Mouse (Mus musculus) skeletal muscle tissue, adult 2 months (tissue): ENCODE measurements at regions not wholly inside any gene's neighbourhood (a gene's known extent, or its start where the extent isn't known, plus 50 kb on each side); places are given as distances from the start of the nearest gene placed in this dataset.

Experiments used
- DNase-seq: peaks from one replicate; pipeline ENCODE4 v3.0.0-alpha.2; 2012; ENCODE audit warnings: low read depth, low spot score

DNA sequence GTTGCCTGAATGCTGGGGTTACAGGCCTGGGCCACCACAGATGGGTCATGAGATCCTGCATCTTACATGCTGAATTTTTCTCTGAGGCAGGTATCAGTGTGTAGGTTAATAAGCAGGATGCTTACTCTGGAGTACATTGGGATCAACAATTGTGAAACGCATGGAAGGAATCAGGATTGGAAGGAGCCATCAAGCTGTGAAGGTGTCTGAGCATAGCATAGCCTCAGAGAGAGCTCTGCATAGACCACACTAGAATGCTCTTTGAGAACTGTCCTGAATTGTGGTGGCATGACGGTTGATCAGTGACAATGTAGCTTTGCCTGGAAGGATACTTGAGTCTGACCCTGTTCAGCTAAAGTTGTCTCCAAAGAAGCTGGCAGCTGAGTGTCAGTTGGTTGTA lies 1245.7 kb upstream of the A1bg start:
- no peak for DNase-seq

DNA sequence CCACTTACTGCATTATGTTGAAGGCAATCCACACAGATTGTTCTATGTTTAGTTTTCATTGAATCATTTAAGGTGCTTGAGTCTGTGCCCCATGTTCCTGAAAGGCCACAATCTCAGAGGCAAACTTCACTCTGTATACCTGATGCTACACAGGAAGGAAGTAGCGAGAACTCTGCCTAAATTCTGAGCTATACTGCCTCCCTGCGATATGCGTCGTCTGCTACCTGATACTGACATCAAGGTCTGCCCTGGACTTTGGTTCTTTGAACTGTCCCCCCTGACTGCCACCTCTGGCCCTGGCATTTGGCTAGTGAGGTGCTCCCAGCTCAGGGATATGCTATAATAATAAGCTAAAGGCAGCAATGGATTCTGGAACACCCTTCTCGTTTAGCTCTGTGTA lies 1244.0 kb upstream of the A1bg start:
- no peak for DNase-seq

DNA sequence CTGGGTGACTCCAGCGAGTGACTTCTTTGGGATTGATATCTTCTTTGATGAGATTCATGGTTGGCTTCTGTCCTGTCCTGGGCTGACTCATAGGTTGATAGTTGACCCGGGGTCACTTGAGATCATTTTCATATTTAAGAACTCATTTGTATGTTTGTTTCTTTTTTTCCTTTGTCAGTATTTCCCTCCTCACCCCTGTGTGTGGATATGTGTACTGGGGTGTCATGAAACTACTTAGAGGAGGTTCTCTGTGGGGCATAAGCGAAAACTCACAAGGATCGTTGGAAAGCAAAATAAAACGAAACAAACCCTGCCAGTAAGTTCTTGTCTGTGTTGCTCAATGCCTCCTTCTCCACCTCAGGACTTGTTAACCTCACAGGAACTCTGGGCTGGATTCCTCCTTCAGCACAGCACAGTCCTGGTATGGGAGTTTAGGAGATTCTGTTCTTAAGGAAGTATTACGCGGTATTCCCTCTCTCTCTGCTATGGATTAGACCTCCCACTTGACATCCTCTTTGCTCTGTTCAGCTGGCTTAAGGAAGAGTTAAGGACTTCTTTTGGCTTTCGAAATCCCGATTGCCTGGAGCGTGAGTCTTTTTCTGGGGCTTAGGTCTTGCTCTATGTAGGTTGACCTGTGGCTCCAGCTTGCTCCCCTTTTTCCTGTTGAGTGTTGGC lies 1243.2 kb upstream of the A1bg start:
- DNase-seq, result peak; percentile 54

DNA sequence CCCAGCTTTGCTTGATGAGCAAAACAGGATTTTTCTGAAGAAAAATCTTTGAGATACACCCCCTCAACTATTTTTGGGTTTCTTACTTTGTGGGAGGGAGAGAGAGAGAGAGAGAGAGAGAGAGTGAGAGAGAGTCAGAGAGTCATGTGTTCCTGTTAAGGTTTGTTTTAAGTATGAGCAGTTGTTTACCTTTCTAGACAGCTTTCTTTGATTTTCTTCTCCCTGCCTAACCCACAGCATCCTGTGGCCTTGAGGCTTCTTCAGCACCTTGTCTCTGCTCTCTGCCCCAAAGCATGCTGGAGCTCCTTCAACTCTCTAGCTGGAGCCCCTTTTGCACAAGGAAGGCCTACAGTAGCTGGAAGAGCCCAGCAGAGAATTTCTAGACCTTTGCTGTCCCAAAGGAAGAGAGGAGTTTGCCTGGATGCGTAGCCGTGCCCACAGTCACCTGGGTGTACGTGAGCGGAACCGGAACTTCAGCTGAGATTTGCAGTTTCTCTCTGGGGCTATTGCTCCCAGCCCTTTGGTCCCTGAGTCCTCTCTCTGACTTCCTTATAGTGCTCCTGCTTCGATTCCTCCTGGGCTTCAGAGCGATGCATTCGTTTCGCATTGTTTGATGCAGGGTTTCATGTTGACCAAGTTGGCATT lies 1242.1 kb upstream of the A1bg start:
- DNase-seq, result no peak

DNA sequence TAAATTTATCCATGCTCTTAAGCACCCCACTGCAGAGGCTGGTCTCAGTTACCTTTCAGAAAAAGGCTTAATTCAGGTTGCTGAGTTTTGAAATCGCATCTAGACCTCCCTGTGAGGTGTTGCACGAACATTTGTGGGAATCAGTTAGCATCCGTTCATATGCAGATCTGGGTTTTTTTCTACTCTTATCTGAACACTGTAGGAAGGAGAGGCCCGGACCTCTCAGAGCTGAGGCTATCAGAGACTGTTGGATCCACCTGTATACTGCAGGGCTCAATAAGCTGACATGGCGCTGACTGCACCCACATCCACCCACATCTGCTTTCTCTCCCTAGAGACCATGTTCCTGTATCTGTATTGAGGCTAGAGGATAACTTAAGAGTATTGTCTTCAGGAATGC lies 1240.4 kb upstream of the A1bg start:
- no peak for DNase-seq

DNA sequence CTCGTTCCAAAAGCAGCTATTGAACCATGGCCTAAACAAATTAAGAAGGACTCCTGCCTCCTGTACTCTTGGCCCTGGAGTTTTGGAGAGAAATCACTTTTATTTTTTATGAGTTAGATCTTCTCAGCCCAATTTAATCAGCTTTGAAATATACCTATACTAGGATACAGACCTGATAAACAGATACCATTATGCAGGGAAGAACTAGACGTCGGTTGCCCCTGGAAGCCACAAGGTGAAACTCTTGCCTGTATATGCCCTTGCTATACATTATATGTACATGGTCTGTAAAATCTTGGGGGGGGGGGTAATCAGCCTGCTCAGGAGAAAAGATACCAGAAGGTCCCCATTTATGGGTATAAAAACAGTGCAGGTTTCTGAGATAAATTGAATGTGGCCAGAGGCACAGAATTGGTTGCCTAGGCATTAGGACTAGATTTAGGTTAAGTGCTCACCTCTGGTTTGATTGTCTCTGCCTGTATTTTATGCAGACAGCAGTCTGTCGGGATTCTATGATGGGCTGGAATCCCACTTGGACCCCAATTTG lies 1239.9 kb upstream of the A1bg start:
- DNase-seq, result no peak

DNA sequence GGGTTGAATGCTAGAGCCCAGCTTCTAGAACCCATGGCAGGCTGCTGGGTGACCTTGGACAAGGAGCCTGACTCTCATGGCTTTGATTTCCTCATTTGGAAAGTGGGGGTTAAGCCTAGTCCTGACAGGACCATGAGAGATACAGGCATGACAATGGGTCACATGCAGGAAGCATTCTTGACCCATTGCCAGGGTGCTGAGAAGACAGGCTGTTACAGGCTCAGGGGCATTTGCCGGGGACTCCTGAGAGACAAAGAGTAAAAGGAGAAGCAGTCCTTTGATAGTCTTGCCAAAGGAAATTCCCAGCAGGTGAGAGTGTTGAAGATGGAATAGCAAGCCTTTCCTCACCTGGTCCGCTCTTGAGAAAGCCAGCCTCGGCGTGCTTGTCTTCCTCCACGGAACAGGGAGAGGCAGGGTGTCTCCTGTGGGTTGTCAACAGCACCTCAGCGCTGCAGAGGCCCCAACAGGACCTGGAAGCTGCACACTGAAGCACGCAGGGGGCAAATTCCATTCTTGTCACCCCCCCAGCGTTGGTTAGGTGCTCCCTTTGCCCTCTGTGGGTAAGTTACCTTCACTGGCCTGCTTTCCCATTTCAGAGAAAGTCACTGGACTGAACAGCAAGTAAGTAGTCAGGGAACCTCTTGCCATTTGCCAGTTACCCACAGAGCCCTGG lies 1239.3 kb upstream of the A1bg start:
- DNase-seq, result no peak

DNA sequence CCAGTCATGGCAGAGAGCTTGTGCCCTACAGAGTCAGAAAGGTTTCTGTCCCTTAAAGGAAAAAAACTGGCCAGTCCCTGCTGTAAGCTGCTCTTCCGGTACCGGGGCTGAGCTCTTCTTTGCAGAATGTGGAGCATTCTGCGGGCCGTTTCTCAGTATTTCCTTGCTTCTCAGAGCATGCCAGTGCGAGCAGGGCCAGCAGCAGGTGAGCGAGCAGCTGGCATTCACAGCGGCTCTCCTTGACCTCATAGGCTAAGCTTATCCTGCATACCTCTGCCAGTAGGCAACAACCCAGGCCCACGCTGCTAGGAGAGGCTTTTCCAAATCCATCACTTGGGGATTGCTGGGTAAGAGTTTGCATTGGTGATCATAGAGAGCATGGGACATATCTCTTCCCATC lies 1238.2 kb upstream of the A1bg start:
- no peak for DNase-seq

DNA sequence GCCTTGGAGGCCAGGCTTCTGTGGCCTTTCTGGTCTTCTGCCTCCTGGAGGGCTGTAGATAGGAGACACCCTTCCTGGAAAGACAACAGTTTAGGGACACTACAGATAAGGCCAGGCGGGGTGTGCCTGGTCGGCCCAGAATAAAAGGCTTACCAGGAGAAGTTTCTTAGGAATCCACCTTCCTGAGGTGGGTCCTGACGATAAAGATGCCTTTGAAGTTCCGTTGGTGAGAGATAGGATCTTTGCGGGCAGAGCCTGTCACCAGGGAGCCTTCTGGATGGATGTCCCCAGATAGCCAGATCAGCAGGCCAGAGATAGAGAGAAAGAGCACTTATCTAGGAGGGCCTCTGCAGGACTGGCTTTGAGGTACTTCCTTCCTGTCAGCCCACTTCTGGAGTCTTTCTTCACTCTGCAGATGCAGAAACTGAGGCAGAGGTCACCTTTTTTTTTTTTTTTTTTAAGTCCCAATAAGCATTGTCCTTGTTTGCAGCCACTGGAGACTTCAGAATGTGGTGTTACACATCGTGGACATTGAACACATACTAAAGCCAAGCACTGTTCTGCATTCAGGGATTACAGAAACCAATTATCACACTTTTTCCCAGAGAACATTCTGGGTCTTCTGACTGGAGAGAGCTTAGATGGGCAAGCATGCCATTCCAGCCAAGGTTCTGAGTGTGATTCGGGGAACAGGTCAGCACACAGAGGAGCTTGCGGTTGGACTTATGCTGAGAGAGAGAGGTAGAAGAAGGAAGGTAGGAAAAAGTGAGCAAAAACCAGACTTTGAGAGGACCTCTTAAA lies 1236.3 kb upstream of the A1bg start:
- DNase-seq, result no peak

DNA sequence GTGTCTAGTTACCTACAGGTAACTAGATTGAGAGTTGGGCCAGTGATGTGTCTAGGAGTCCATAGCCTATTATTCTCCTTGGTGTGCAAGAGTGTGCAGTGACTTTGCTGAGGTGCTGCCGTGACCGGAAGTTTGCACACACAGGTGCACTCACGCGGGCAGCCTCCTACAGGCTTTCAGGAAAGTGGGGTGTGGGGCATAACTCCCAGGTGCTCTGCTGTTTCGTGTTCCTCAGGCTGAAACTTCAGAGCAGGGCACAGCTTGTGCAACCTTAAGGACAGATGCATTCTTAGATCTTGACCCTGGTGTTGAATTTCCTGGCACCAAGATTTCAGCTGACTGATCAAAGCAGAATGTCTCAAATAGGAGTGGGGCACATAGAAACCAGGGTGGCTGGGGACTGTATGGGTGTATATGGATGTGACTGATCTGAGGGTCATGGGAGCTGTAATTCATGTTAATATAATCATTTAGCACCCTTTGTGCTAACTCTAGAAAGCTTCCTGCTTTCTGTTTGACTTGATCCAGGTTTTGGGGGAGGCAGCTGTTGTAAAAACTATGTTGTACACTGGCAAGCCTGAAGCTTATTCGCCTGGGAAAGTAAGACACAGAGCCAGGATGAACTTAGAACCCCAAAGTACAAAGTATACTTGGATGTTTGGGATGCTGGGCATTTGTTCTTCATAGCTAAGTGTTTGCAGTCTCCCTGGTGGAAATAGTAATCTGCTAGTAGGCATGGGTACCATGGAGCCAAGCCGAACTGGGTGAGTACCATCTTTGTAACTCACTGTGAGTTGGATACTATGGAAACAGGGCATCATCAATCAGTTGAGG lies 1234.6 kb upstream of the A1bg start:
- DNase-seq, result no peak

DNA sequence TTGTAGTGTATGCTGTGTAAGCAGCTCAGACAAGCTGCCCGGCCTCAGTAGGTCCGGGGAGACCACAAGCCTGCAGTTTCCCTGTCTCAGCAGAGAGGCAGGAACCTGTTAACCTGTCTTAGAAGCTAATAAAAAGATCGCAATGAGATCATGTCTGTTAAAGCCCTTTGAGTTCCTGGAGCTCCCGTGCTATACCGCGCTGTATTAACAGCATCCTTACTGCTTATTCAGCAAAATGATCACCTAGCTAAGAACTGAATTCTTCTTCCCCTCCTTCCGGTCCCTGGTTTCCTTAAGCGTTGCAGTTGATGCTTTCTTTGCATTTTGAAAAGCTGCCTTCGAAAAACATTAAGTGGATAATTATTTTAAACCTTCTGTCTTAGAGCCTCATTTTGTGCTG lies 1230.4 kb upstream of the A1bg start:
- DNase-seq, result no peak

DNA sequence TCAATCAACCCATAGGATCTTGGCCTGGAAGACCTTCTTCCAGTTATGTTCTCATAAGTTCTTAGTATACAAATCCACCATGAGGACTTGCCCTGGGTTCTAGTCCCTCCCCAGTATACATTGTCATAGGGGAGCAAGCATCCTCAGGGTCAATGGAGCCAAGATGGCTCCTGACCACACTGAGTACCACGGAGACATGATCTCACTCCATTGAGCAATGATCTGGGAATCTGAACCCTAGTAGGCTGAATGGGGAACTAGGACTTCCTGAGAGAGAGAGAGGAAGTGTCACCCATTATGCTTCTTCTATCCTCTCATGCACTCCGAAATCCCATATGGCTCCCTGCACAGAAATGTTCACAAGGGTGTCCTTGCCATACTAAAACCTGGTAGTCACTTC lies 1229.3 kb upstream of the A1bg start:
- DNase-seq, result no peak

DNA sequence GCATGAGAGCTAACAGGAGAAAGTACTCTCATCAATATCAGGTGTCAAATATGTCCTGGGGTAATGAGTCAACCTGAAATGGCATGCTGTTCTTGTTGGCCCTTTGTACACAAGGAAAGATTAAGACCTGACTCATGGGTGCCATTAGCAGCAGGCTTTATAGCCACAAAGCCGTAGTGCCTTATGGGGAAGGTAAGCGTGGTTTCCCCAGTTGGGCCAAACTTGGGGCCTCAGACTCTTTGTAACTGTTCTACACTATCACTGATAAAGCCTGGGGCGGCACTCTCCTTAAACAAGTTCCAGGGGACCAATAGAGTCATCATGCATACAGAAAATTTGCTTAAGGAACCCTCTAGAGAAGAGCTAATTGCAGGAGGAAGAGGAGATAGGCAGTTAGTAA lies 1228.9 kb upstream of the A1bg start:
- DNase-seq, result no peak

DNA sequence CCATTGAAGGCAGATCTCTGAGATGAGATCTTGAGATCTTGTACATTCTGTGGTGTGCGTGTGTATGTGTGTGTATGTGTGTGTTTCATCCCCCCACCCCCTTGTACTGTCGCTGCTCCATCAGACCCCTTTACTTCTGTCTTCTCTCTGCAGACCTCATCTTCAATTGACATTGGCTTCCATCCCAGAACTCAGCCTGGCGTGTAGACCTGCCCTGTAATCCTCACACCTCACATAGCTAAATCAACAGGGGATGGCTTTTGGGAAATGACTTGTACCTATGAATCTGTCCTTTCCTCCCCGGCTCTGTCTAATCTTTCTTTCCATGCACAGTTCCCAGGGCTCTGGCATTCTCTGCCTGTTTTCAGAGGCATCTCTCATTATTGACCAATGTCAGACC lies 1227.5 kb upstream of the A1bg start:
- DNase-seq, result no peak

DNA sequence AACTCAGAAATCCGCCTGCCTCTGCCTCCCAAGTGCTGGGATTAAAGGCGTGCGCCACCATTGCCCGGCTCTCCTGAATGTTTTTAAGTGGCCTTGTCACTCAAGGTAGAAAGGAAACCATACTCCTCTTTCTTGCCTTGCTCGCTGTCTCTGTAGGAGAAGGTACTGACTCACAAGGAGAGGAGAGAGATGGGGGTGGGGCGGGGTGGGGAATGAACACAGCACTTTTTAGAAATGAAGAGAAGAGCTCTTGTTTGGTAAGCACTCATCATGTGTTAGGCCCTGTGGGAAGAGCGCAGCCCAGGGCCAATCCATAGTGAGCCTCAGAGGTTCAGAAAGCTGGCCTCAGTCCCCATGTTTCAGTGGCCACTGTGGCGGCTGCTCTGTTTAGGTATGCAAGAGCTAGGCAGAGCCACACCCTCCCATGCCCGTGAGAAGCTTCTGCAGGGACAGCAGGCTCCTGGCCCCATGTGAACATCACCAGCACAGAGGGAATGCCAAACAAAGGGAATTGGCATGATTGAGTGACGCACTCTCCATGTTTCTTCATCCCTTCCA lies 1225.9 kb upstream of the A1bg start:
- no peak for DNase-seq

DNA sequence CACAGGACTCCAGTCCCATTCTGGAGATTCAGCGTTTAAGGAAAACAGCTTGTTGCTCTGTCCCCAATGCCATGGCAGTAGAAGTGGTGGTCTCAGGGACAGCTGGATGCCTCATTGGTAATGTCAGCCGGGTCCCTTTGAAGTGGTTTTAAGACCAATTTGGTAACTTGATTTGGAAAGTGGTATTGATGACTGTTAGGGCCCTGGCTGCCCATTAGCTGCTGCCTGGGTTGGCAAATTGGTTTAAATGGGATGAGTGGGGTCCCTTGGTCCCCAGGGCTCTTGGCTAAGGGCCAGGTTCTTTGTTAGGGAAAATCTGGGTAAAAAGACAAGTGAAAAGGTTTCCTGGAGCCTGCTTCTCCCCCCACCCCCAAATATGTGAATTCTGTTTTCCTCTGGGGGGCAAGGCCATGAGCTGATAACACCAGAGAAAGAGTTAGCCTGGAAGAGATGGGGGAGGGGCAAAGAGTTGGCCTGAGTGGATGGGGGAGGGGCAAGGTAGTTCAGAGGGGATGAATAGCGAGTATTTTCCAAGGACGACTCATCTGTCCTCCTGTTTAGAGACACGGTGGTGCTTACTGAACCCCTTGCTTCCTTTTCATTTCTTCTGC lies 1224.6 kb upstream of the A1bg start:
- no peak for DNase-seq

DNA sequence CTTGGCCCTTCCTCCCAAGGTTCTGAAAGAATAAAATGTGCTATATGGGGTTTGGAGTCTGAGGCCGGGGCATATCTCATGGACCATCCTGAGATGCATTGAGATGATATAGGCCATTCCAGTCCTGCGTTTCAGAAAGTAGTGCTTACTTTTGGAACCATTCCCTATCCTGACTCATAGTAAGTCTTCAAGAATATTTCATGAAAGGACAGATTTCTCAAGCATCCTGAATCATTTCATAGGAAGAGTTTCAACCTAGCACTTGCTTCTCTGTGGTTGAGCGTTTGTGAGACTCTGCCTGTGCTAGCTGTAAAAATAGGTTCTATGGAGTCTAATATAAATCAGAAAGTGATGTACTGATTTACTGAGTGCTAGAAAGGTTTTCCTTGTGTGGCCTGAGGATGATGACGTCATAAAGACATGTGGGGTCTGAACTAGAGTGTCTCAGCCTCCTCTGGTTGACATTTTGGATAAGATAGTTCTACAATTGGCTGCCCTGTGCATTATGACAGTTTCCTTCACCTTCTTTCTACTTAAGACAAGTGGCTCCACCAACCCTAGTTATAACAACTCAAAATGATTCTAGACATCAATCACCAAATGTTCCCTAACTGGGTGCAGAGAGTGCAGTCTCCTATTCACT lies 1223.0 kb upstream of the A1bg start:
- no peak for DNase-seq

DNA sequence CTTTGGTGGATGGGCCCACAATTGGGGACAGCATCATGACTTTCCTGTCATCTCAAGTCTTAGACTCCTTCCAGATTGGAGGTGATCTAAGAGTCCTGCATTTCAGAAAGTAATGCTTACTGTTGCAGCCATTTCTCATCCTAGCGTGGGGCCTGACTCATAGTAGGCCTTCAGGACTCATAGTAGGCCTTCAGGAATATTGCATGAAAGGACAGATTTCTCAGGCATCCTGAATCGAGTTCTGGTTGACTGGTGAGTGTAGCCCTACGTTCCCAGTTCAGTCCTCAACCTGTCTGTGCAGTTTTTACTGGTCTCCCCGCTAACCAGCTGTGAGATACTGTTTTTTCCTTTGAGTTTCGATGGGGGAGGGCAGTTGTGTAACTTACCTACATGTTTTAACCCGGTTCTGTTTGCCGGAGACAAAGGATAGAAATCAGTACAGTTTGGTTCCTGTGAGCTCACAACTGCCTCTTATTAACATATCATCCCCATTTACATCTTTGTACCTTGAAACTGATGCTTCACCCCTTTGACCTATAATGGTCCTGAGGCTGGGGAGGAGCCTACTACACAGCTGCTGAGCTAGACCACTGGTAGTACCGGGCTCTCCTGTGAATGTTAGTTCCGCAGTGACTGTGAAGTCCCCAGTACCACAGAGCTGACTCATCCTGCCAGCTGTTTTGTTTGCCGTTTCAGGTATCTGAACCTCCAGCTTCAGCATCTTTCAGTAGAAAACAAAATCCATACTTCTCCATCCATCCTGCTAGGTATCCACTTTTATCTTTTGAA lies 1222.2 kb upstream of the A1bg start:
- DNase-seq, result no peak

DNA sequence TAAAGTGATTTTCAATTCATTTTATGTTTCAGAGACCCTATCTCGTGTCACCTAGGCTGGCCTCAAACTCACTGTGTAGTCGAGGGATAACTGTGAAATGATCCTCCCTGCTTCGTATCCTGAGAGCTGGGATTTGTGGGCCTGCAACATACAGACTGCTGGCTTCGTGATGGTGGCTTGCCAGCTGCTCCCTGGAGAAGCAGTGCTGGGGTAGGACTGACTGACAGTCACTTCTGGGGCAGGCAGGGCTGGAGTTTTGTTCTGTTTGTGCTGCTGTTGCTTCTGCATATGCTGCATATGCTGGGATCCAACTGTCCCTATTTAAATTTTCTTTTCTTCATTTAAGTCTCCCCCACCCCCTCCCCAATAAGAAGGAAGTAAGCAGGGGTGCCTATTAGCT lies 1217.0 kb upstream of the A1bg start:
- DNase-seq, result no peak
